Mouse (Mus musculus): ENCODE data around the gene Akap2.

The Akap2 gene

DNA sequence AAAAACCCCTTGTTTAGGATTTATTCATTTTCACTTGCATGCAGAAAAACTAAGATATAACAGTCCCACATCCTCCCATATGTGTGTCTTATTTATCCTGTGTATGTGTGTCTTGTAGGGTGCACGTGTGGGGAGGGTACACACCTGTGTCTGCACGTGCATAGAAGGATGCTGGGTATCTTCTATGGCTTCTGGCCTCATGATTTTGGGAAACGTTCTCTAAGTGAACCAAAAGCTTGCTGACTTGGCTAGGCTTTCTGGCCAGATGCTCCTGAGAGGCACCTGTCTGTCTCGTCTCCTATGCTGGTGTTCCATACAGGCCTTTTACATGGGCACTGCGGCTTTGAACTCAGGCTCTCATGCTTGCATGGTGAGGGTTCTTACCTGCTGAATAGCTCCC lies 105.2 kb downstream of the Akap2 start:
- ATAC-seq (ENCODE audit: insufficient number of reproducible peaks, low FRiP score, low TSS enrichment) = no peak

DNA sequence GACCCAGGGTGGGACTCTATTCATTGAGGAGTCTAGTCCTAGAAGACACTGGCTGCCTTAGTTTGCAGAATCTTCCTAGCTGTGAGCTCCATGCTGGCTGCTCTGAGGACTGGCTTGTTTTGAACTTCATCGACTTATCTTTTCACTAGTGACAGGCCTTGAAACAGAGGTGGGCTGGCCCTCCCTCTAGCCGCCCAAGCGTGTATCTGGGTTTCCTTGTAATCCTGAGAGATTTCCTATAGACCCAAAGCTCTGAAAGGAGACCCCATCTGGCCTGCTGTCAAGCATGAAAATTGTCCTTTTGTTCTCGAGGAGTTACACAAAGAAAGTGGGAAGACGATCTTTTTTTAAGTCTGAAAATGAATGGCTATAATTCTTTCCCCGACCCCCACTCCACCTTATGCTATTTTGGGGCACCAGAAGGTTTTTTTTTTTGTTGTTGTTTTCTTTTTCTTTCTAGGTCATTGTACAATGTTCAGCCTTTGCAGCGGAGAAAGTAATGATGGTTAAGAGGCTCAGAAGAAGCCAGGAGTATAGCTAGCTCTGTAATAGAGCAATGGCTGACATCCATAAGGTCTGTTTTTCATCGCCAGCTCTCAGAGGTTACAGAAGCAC lies 107.3 kb downstream of the Akap2 start:
- no peak for ATAC-seq (ENCODE audit: insufficient number of reproducible peaks, low FRiP score, low TSS enrichment)

DNA sequence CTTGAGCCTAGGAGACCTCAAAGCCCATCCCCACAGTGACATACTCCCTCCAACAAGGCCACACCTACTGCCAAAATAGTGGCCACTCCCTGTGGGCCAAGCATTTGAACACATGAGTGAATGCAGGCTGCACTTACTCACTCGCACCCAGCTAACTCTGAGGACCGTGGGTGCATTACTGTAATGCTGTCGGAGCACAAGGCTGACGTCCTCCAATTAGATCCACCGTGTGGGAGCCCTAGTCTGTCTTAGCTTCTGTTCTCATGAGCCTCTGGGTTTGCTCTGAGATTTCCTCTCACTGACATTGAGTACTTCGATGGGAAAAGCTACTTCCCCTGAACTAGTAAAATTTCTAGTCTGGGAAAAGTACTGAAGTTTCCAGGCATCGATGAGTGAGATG lies 108.8 kb downstream of the Akap2 start:
- ATAC-seq (ENCODE audit: insufficient number of reproducible peaks, low FRiP score, low TSS enrichment) = no peak

DNA sequence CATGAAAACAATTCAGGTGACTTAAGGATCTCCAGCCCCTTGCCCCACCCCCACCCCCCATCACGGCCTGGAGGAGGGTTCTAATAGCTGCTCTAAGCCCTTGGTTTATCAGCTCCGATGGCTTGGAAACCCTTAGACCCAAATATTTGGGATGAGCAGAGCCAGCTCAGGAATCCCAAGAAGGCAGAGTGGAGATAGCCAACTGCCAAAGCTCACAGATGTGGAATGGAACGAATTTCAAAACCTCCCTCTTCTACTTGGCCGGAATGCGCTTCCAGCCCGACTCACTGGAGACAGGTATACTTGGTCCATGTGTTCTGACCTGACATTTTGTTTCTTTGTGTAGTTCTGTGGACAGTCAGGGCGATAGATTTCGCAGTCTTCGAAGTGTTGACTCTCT lies 111.7 kb downstream of the Akap2 start:
- ATAC-seq (ENCODE audit: insufficient number of reproducible peaks, low FRiP score, low TSS enrichment) = no peak

DNA sequence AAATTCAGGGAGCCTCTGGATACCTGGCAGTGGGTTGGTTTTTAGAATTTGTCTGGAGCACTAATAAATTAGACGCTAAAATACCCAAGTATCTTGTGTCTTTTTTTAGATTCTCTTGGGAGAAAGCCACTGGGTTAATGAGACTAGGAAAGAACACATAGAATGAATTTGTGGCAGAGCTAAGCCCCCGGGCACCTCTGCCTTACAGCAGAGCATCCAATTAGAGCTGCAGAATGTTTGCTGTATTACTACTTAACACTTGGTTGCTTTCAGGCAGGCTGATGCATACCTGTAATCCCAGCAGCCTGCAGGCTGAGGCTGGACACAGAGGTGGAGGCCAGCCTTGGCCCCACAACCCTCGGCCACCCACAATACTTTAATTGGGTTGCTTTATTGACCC lies 112.3 kb downstream of the Akap2 start:
- ATAC-seq (ENCODE audit: insufficient number of reproducible peaks, low FRiP score, low TSS enrichment) = no peak

DNA sequence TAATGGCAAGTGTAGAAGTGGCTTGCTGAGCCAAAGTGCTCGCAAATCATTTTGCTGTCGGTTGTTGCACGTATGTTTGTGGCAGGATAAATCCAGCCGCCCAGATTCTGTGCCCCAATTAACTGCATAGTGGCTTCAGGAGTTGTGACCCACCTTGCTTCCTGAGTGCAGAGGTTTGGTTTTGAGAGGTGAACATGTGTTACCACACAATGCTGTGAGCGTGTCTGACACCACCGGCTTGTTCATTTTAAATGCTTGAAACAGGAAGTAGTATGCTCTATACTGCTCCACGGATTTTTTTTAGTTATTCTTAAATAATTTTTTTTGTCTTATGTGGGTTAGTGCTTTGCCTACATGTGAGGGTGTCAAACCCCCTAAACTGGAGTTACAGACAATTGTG lies 114.9 kb downstream of the Akap2 start:
- ATAC-seq (ENCODE audit: insufficient number of reproducible peaks, low FRiP score, low TSS enrichment) = no peak

DNA sequence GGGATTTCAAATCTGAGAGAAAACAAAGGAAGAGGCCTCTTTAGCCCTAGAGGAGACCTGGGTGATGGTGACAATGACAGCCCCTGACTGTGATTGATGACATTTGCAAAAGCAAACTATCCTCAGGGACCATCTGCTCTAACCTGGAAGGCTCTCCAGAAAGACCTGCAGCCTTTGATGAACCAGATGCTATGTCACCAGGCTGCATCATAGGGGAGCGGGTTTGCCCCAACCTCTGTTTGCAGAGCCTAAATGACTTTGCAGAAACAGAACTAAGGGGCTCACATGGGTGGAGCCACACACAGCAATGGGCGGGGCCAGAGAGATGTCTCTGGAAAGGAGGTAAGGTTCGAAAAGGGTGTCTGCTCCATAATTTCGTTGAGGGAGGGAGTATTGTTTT lies 115.6 kb downstream of the Akap2 start:
- ATAC-seq (ENCODE audit: insufficient number of reproducible peaks, low FRiP score, low TSS enrichment) = no peak

DNA sequence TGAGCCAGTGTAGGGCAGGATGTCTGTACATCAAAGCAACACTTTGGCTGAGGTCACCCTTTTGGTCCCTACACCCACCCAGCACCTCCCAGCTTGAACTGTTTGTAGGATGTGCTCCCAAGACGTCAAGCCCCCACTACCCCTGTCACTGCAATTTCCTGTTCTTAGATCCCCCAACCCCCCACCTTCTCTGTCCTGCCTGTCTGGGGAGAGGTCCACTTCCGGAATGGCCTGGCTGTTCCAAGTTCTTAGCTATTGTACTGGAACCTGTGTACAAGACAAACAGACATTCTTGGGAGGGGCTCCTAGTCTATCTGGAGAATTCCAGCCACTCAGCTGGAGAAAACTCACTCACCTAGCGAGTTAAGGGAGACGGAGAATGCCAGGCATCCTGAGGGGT lies 116.7 kb downstream of the Akap2 start:
- ATAC-seq (ENCODE audit: insufficient number of reproducible peaks, low FRiP score, low TSS enrichment) = no peak

DNA sequence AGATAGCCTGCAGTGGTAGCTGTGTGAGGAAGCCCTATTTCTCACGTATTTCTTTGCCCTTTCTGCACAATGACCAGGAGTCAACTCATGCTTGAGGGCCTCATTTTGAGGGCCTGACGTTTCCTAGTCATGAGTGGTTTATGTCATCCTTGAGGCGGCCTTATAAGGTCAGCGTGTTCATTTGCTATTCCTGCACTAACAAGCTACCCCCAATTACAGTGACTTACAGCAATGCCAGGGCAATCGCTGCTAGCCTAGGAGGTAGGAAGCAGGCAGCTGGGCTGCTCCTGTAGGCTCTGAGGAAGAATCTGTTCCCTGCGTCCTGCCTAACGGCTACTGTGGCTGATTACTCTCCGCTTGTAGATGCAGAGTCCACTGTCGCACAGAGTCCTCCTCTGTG lies 119.6 kb downstream of the Akap2 start:
- ATAC-seq (ENCODE audit: insufficient number of reproducible peaks, low FRiP score, low TSS enrichment) = no peak

DNA sequence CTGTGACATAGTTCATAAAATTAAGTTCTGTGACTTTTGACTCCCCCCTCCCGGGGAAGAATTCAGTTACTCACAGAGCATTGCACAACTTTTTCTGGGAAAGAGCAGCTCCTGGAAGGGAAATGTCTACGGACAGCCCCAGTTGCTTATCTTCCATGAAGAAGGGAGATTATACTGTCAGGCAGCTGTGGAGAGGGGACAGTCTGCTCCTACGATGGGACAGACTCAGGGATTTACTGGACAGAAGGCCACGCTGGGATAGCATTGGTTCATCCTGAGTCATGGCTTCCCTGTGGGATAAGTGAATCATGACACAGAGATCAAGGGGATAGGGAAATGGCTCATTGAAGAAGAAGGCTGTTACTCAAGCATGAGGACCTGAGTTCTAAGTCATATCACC lies 121.9 kb downstream of the Akap2 start:
- ATAC-seq (ENCODE audit: insufficient number of reproducible peaks, low FRiP score, low TSS enrichment) = no peak

DNA sequence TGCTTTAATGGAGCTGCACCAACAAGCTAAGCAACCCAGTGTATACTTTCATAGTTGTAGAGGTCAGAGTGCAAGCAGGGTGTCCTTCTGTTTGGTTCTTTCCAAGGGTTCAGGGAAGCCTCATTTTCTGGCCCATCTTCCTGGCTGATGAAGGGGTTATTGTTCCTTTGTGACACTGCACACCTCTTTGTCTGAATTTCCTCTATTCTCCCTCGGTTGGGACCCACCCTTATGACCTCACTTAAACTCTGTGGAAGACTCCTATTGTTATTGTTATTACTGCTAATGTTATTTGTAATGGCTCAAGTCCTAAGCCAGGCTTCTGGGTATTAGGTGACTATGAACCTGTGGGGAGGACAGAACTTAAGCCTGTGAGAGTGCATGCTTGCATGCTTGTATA lies 124.5 kb downstream of the Akap2 start:
- no peak for ATAC-seq (ENCODE audit: insufficient number of reproducible peaks, low FRiP score, low TSS enrichment)

DNA sequence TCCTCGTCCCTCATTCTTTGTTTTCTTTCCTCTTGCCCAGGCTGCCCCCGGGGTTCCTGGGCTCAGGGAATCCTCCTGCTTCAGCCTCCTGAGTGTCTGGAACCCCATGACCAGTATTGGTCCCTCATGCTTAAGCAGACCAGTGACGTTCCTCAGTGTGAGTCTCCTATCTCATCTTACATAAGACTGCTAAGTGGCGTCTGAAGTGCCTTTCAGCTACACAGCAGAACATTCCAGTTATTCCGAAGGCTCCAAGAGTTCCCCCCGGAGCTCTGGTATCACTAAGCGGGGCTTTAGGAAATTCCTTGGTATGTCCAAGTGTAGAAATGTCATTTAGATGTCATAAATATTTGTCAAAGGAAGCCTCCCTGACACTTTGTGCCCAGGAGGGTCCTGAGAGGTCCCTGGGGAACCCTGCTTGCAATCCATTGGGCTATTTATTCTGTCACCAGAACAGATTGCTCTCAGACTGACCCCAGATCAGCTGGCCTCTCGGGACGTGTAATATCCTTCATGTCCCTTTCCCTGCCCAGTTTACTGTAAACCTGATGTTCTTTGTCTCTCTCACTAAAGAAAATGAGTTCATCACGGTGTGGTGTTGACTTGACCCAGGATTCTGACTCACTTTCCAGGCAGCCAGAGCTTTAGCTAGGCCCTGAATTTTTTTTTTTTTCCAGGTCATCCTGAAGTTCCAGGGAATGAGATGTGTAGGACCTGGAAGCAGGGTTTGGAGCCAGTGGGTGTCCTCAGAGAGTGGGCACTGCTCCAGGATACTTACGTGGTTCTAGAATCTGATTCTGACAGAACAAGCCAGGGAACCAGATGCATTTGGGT lies 125.2 kb downstream of the Akap2 start:
- no peak for ATAC-seq (ENCODE audit: insufficient number of reproducible peaks, low FRiP score, low TSS enrichment)

DNA sequence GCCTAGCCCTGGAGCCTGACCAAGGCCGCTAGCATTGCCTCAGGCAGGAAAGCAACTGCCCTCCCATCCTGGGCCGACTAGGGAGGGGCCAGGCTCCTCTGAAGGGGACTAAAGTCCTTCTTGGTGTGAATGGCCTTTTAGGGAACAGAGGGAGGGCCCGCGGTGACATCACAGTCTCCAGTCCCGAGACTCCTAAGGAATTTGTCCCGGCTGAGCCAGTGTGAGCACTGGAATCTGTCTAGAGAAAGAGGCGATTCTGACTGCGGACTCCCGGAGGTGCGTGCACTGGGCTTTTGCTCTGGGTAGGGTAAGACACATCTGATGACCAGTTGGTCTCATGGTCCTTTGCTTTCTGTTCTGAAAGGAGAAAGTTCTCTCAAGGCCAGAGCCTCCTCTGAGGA lies 127.6 kb downstream of the Akap2 start:
- ATAC-seq (ENCODE audit: insufficient number of reproducible peaks, low FRiP score, low TSS enrichment) = no peak

DNA sequence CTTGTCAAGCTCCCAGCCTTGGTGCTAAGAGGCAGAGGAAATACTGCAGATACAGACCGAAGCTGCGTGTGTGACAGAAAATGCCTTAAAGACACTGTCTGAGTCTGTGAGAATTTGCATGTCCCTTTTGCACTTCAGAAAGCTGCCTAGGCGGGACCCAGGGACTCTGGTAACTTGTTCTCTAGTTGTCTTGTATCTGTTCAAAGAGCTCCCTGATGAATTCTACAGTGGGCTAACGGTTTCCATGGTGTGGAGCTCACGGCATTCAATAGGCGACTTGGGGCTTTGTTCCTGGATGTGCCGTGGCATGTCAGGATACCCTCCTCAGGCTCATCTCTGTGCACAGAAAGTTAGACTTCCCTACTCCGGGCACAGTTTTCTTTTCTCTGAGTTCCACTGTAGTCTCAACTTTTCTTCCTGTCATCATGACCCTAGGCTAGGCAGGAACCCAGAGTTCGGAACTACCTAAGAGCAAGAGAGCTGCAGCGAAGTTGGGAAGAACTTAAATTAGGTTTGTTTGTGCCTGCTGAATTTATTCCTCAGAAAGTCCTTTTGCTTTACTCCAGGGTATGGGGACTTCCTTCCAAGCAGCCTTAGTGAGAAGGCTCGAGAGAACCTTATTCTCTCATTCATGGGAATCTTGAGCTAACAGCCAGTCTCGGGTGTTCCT lies 128.2 kb downstream of the Akap2 start:
- no peak for ATAC-seq (ENCODE audit: insufficient number of reproducible peaks, low FRiP score, low TSS enrichment)

DNA sequence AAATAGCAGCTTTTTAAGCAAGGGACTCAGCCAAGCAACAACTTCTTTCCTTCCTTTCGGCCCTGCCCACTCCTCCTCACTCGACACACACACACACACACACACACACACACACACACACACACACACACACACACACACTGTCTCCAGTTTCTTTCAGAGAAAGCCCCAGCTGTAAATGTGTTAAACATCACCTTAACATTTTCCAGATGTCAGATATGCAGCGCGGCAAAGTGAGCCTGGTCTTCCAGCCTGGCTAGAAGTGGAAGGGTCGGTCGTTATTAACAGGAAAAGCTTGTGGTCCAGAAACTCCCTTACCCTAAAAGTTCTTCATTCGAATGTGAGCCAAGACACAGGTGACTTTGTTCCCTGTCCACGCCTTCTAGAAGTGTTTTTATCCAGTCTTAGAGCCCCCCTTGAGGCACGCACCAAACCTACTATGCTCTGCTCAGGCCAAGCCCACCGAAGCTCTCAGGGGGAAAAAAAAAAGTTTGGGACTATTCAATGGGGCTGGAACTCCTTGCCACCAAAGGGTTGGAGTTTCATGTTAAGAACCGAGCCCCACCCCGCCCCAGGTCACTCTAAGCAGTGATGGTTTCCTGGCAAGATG lies 129.0 kb downstream of the Akap2 start:
- no peak for ATAC-seq (ENCODE audit: insufficient number of reproducible peaks, low FRiP score, low TSS enrichment)

DNA sequence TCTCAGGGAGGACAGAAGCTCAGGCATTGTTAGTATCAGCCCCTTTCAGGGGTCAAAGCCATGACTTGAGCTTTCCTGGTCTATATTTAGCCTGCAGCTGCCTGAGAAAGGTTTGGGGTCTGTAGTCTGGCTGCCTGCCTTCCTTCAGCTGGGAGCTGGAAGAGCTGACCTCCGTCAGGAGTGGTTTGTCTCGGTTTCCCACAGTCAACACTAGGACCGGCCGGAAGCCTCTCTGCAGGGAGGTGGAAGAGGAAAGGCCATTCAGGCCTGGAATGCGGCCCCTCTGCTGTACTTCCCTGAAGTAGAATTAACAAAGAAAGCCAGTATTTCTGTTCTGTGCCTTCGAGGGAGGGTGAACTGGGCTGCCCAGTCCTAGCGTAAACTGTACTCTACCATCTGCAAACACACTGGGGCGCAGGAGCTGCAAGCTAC lies 129.6 kb downstream of the Akap2 start:
- ATAC-seq (ENCODE audit: insufficient number of reproducible peaks, low FRiP score, low TSS enrichment) = no peak

DNA sequence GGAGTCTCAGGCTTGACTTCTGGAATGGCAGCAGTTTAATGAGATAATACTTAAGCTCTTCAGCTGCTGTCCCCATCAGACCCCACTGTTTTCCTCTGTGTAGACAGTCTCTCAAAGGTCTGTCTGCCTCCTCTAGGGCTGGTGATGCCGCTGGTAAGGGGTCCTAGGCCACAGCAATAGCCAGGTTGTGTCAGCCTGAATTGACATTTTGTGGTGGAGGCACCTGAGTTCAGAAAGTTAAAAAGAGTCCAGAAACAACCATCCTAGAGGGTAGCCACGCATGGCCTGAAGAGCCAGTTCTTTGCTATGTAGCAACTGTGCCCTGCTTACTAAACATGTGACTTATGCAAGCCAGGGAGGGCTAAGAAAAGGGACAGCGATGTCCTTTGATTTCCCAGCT lies 130.2 kb downstream of the Akap2 start:
- no peak for ATAC-seq (ENCODE audit: insufficient number of reproducible peaks, low FRiP score, low TSS enrichment)

DNA sequence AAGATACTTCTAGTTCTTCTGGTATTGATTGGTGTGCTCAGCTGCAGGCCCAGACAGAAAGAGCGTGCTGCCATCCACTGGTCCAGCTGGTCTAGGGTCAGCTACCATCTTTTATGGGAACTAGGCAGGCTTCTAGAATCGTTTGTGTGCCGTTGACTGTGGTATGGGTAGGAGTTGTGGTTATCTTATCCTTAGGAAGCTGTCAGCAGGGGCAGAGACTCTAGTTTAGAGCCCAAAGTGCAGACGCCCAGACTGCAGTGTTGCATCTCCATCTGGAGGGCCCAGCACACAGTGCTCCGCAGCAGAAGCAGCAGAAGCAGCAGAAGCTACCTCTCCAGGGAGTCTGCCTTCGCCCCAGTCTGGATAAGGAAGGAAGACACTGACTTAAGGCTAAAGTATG lies 132.0 kb downstream of the Akap2 start:
- no peak for ATAC-seq (ENCODE audit: insufficient number of reproducible peaks, low FRiP score, low TSS enrichment)

DNA sequence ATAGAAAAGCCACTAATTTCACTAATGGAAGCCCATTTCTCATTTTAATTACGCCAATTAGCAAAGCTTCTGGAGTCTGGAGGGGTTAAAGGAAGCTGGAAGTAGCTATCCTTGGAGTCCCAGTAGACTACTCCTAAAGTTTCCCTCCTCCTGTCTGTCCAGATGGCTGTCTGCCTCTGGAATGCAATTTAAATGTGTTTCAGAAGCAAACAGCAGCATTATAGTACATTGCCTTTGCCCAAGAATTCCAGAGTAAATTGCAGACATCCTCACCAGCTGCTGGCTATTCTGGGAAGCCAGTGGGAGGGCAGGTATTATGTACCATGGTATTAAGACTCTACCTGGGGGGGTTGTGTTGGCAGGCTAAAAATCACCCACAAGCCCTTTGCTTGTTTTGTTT lies 134.3 kb downstream of the Akap2 start:
- no peak for ATAC-seq (ENCODE audit: insufficient number of reproducible peaks, low FRiP score, low TSS enrichment)

DNA sequence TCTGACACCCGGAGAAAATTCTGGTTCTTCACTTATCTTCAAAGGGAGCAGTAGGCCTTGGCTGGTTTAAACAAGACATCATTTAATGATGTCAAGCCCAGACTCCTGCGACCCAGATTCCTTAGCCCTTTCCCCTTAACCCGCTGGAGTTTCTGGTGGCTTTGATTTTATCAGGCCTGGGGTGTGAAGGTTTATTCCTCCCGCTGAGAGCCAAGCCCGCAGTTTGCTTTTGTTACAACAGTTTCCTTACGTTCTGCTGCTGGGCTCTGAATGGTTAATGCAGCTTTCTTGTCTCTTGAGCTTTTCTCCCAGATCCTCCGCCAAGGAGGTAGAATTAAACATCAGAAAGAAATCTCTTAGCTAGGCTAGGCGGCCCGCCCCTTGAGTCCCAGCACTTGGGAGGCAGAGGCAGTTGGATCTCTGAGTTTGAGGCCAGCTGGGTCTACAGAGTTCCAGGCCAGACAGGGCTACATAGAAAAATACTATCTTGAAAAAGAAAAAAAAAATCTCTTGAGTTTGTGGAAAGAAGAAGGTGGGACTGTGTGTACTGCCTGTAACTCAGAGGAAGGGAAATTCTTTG lies 135.1 kb downstream of the Akap2 start:
- ATAC-seq (ENCODE audit: insufficient number of reproducible peaks, low FRiP score, low TSS enrichment) = no peak

DNA sequence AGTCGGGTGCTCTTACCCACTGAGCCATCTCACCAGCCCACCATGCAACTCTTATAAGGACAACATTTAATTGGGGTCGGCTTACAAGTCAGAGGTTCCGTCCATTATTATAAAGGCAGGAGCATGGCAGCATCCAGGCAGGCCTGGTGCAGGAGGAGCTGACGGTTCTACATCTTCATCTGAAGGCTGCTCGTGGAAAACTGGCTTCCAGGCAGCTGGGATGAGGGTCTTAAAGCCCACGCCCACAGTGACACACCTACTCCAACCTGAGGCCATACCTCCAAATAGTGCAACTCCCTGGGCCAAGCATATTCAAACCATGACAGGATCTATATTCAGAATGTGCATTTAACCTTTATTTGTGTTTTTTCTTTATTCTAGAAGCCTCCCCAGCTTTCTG lies 136.7 kb downstream of the Akap2 start:
- ATAC-seq (ENCODE audit: insufficient number of reproducible peaks, low FRiP score, low TSS enrichment) = no peak
